Mouse (Mus musculus) stomach, postnatal 0 days (tissue): ENCODE data around the gene Pcnx2.

ENCODE experiments used
- CTCF ChIP-seq: IDR thresholded peaks from 2 replicates; pipeline ENCODE4 v1.5.1; 2016; ENCODE audit warnings: antibody characterized with exemption, low read depth, mild to moderate bottlenecking, moderate library complexity
- EP300 ChIP-seq: optimal IDR thresholded peaks from 2 replicates; pipeline ENCODE3; 2016; ENCODE audit warnings: antibody characterized with exemption

DNA sequence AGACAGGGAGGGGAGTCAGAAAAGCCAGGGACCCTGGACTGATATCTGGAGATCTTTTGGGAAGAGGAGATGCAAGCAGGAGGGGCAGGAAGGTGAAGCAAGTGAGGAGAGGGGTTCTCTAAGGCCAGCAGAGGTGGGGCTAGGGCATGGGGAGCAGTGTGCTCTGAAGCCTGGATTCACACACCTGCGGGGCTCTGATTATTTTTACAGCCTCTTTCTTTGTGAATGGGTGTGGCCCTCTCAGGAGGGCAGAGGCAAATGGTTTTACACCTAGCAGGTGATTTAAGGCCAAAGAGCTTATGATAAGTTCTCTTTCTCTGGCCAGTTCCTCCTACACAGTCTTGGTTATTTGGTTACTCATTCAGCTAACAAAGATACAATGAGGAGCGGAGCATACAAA lies 20.6 kb upstream of the Pcnx2 start:
- TF ChIP-seq CTCF (no peak), EP300 (no peak)
